Mouse (Mus musculus): ENCODE results near the gene G6pc3.
"Not testable (repeated sequence)": the region's sequence is repeated elsewhere in the genome, so short reads cannot be mapped to it uniquely, and the experiment has no call there.

G6pc3 gene

DNA sequence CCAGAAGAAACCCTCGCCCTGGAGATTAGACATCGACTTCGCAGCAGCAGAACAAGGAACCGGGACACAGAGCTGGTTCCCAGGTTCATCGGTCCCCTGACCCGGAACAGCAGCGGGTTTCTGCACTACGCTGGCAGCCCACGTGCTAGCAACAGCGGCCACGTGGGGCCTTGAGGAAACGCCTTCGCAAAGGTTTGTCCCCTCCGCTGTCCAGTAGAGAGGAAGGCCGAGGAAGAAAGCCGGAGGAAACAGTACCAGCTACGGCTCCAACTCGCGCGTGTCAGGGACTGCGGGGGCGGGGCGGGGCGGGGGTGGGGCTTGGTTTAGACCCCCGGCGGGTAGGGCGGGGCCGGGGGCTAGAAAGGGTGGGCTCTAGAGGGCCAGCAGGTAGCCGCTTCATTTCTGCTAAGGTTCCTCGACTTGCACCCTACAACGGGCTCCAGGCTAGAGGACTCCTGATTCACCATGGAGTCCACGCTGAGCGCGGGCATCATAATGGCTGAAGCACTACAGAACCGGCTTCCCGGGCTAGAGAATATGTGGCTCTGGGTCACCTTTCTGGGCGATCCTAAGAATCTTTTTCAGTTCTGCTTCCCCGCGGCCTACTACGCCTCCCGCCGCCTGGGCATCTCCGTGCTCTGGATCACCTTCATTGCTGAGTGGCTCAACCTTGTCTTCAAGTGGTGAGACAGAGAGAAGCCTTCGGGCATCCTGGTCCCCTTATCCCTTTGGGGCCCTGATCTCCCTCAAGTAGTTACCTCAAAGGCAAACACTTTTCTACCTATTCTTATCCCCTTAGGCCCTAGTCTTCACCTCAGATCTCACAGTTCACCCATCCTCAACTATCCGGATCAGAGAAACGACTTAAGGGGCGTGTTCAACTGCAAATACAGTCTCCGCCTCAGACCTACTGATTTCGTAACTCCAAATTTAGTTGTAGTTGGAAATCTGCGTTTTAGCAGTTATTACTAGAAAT, at the start of gene G6pc3:
Gene G6pc3 (plus strand): TSS at position 160 of the 976 bp plus-strand sequence.
- peak; percentile 90 for DNase-seq

DNA sequence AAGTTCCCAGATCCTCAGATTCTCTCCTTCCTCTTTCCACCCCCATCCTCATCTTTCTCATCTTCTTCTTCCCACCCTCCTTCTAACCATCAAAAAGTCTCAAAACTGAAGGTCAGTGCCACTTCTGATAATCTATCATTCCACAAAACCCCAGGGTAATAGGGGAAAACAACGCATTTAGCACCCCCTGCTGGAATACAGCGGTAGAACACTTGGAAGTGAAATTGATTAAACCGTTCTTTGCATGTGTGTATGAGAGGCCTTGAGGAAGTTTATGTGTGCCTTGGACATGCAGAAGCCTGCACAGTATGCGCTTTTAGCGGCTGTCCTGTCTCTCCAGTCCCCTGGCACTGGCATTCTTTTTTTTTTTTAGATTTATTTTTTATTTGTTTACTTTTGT, 48.9 kb upstream of the G6pc3 start:
- peak; percentile 71 for DNase-seq

DNA sequence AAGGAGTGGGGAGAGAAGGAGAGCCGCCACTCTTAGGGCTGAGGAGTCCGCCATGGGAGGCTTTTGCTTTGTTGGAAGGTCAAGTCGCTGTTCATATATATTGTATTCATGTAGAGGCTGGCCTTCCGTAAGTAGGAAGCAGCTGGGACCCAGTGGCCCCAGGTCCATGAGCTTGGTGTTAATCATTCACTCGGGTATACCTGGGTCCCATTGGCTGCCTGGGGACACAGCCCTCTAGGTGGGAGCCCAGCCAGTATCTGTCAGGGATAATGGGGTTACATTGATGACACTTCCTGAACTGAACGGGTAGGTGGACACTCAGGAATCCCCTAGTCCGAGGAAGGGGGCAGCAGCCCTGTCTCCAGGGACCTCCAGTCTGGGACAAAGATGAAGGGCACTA, 47.1 kb upstream of the G6pc3 start:
- DNase-seq = no peak

DNA sequence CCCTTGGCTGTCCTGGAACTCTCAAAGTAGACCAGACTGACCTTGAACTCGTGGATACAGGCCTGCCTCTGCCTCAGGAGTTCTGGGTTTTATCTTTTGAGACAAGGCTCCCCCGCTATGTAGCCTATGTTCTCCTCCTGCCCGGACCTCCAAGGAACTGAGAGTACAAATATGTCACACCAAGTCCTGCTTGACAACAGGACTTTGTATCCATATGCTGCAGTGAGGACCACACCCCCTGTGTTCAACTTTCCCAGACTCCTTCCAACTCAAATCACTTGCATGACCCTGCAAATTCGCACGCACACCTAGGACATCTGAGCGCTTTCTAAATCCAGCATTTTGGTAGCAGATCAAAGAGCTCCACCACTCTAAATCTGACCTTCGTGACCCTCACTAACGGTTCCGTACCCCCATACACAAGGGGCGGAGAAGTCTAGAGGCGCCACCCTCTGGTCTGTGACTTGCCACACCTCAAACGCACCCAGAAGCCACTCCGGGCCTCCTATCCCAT, 44.4 kb upstream of the G6pc3 start:
- no peak for DNase-seq

DNA sequence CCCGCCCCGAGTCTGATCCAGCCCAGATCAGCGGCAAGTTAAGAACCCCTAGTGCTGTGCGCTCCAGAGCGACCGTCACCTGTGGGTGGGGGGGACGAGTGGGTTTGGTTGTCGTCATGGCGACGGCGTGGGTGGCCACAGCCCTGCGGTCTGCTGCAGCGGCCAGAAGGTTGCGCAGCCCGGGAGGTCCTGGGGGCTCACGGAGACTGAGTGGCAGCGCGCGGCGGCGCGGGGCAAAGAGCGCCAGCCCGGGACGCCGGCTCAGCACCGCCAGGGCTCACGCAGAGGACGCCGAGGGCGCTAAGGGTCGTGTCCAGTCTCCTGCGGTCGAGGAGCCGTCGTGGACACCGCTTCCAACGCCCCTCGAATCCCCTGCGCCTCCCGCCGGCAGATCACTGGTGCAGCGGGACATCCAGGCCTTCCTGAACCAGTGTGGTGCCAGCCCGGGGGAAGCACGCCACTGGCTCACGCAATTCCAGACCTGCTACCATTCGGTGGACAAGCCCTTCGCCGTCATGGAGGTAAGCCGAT, 43.9 kb upstream of the G6pc3 start, which contains the start of gene Nags:
Gene Nags (plus strand): TSS at position 43 of the 531 bp plus-strand sequence.
- DNase-seq = no peak

DNA sequence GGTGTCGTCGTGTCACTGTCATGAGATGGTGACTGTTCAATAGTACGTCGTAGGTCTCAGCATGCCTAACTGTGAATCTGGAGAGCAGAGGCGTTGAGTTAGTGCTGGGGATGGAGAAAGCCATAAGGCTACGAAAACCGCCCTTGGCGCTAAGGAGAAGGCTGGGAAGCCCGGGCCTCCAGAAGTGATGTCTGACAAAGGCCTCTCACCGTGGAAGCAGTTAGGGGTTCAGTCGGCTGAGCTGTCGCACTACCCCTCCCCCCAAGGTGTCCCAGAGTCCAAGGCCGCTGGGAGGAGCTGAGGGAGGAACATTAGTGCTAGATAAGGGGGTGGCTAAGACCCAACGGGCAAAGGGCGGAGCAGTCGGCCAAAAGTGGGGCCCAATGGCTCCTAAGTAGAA, 43.4 kb upstream of the G6pc3 start:
- no peak for DNase-seq

DNA sequence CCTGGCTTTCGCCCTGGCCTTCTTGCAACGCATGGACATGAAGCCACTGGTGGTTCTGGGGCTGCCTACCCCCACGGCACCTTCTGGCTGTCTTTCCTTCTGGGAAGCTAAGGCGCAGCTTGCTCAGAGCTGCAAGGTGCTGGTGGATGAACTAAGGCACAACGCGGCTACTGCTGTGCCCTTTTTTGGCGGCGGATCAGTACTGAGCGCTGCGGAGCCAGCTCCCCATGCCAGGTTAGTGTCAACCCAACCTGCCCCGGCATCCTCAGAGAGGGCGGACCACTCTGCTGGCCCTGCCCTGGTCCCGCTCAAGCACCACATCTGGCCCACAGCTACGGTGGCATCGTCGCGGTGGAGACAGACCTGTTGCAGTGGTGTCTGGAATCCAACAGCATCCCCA, 42.9 kb upstream of the G6pc3 start:
- no peak for DNase-seq

DNA sequence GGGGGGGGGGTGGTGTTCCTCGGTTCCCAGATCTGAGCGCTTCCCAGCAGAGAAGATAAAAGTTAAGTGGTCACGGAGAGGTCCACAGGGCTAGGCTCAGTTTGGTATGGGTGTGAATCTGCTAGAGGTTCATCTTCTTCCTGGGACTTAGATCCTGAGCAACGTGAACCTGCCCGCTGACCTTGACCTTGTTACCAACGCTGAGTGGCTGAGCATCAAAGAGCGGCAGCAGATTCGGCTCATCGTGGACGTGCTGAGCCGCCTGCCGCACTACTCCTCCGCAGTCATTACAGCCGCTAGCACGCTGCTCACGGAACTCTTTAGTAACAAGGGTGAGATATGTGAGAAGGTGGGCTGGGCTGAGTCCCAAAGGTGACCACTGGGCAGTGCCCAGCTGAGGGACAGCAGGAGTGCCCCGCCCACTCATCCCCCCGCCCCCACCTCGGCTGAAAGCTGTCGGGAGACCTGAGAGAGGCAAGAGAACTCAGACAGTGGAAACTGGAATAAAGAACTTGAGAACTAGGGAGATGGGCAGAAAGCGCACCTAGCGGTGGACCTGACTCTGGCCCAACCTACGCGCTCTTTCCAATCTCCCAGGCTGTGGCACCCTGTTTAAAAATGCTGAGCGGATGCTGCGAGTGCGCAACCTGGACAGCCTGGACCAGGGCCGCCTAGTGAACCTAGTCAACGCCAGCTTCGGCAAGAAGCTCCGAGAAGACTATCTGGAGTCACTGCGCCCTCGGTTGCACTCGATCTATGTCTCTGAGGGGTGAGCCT, 42.0 kb upstream of the G6pc3 start:
- DNase-seq = no peak

DNA sequence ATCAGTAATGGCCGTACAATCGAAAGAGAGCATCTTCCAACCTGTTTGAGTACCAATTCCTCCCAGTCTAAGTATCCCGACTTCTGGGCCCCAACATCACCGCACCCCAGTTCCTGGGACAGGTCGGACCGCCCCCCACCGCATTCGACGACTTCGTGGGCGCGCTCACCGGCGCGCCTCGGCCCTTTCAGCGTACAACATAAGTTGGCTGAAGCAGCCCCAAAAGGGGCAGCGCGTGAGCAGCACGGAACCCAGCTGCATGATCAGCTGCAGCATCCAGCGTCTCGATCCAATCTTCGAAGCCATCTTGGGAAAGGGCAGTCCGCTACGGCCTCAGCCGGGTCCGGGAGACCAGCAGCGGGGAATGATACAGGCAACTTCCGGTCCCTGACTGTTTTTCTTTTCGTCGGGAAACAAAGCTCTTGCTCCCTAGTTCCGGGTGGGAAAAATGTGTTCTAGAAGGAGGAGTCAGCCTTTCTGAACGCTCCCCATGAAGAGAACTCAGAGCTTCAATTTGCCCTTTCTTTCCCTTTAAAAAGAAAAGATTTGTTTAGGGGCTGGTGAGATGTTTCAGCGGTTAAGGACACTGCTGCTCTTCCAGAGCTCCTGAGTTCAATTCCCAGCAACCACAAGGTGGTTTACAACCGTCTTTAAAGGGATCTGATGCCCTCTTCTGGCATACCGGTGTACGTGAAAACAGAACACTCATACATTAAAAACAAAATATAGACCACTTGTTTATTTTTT, 33.2 kb upstream of the G6pc3 start, which contains the start of gene Tmem101:
Gene Tmem101 (minus strand): TSS at position 366 of the 747 bp plus-strand sequence.
- peak; percentile 89 for DNase-seq

DNA sequence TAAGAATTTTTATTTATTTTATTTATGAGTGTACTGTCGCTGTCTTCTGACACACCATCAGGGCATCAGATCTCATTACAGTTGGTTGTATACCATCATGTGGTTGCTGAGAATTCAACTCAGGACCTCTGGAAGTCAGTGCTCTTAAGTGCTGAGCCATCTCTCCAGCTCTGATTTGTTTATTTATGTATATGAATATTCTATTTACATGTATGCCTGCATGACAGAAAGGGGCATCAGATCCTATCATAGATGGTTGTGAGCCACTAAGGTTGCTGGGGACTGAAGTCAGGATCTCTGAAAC, 32.7 kb upstream of the G6pc3 start:
- DNase-seq = no peak

DNA sequence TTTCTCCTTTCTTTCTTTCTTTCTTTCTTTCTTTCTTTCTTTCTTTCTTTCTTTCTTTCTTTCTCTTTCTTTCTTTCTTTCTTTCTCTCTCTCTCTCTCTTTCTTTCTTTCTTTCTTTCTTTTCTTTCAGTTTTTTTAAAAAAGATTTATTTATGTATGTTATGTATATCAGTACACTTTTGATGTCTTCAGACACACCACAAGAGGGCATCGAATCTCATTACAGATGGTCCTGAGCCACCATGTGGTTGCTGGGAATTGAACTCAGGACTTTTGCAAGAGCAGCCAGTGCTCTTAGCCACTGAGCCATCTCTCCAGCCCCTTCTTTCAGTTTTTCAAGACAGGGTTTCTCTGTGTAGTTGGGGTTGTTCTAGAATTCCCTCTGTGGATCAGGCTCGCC, 31.4 kb upstream of the G6pc3 start:
- not testable (repeated sequence) for DNase-seq

DNA sequence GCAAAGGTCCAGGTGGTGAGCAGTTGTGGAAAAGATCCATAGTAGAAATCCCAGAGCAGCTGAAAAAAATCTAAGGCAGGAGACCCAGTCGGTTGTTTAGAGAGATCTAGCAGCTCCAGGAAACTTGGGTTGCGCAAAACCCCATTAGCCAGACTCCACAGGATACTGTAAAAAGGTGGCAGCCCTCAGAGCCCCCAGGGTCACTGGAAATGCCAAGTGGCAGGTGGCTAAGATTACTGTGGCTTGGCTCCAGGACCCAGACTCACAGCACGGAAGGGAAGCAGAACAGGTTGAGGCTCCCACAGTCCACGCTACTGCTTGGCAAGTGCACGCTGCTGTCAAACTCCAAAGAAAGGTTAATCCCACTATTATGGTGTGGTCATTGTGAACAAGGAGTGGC, 29.6 kb upstream of the G6pc3 start:
- peak; percentile 79 for DNase-seq

DNA sequence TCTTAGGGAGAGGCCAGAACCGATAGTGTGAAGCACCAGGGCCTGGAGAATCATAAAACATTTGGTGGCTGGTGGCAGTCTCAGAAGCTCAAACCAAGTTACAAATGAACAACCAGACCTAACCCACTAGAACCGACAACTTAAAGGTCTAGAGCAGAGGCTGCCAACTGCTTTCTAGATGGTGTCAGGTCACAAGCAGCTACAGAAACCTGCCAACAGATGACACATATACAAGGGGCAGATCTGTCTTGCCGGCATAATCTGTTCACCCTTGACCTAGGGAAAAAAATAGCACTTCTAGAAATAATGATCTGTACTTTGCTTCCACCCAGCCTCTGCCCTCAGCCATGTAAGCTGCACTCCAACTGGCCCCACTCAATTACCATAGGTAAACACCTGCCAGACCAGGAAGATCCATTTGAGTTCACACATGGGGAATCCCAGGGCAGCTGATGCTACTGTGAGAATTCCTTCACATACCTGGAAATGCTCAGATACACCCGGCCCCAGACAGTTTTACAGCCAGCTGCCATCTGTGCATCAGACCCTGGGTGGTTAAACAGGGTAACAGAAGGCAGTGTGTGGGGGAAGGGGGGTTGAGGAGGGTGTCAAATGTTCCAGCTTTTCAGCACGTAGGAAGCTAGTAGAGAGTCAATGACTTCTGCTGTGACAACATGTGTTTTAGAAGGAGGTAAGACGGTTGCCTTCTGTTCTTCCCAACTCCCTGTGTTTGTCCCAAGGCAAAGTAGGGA, 23.3 kb upstream of the G6pc3 start:
- DNase-seq = peak; percentile 76

DNA sequence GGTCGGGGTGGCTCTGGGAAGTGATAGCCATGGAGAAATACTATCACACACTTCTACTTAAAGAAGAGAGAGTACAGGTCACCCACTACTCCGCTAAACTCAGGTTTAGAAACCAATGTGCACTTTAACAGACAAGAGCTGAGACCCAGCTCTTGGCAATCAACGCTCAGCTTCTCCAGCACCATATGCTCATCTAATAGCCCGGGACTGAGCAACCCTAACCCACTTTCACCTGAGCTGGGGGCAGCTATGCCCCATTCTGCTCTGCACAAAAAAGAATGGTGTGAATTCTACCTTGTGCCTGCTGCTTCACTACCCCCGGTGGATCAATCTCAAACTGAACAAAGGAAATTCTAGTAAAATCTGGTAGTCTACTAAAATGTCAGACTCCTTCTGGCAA, 21.9 kb upstream of the G6pc3 start:
- DNase-seq = no peak

DNA sequence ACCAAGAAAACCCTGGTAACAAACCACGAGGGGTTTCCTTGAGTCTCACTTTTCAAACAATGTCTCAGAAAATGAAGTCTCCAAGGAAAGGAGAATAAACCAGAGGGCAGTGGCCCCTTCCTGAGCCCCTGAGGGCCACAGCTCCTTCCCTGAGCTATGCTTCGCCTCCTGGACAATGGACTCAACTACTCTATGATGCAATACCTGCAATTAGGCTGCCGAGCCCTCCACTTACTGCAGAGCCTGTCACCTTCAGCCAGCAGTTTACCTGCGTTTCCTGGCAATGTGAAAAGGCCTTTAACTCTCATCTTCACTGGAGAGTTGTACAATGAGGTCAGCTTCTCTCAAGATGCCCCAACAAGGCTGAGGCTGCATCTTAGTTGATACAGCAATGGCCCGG, 20.7 kb upstream of the G6pc3 start:
- no peak for DNase-seq

DNA sequence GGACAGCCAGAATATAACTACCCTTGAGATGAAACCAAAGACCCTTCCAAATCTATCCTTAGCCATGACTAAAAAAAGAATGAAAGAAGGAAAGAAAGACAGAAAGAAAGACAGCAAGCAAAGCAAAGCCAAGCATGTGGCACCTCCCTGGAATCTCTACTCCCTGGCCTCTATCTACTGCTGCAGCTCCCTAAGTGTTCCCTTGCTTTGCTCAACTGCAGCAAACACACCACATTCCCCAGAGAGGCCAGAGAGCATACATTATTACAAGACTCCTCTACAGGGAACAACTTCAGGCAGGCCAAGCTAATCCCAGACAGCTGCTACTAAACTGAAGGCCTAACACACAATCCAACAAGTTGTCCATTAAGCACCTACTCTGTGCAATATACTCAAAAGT, 9.6 kb upstream of the G6pc3 start:
- no peak for DNase-seq

DNA sequence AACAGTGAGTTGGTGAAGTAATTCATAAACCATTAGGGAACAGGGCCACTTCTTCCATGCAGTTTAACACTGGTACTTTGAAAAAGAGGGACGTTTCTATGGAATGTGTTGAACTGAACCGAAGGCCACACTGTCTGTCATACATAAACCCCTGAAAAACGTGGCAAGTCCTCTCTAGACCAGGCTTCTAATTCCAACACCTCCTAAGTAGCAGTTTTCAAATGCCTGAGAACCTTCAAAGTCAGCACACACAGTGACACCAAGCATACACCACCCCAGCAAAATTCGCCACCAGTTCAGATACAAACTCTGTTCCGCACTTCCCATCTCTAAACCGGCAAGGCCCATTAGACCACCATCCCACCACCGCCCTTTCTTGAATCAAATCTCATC, 5.2 kb upstream of the G6pc3 start:
- no peak for DNase-seq

DNA sequence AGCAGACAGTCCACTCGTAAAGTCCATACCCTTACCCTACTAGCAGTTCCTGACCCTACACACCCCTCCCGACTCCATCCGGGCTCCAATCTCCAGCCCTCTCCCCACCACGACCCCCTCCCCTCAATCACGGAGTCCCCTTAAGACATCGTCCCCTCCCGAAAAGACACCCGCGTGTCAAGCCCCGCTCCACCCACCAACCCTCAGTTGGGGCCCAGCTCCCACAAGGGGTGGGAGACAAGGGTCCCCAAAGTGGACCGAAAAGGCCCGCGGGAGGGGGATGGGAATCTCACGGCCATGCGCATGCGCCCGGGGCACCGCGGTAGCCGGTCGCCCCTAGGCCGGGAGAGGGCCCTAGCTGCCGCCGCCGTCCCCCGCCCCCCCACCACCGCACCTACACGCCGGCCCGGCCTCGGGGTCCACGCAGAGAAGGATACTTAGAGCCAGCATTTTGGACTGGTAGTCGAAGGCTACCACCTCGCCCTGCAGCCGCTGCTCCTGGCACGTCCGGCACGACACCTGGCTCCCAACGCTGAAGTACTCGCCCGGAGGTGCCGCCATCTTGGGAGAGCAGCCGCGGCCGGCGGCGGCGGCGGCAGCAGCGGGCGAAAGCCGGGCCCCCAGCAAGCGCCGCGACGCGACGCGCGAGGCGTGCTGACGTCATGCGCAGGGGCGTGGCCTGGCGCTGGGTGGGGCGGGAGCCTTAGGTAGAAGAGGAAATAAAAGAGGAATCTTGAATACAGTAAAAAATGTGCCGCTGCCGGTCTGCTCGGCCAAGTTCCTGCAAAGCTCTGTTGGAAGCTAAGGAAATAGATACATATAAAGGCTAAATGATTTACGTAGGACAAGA, 4.5 kb upstream of the G6pc3 start, which contains the start of gene Lsm12:
Gene Lsm12 (minus strand): TSS at position 651 of the 850 bp plus-strand sequence.
- peak; percentile 95 for DNase-seq

DNA sequence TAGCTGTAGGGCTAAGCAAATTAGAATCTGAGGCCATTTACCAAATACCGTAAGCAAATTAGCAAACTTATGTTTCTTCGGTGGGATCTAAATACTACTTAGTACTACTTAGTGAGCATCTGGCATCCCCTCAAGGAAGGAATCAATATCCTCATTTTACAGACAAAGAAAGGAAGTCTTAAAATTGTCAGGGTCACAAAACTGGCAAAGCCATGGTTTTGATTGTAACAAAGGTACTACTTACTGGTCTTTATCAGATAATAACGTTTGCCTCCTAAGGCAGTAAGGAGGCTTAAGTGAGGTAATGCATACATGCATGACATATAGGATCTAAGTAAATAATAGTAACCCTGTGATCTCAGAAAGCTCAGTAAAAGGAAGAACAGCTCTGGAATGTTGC, 3.7 kb upstream of the G6pc3 start:
- no peak for DNase-seq

DNA sequence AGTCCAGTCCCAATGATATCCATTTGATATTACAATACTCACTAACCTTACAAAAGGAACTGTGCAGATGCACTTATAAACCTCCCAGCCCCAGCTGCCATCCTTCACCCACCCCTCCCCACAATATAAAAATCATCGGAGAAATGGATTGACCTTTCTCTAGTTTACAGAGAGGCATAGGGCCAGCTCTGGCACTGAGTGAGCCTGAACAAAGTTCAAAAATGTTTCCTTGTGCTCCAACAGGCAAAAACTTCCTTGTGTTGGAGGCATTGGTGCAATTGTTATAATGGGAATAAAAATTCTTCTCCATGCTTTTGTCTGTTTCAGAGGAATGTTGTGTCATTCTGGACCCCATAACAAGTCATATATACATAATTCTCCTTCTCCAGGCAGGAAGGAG, 3.2 kb upstream of the G6pc3 start:
- DNase-seq = no peak

DNA sequence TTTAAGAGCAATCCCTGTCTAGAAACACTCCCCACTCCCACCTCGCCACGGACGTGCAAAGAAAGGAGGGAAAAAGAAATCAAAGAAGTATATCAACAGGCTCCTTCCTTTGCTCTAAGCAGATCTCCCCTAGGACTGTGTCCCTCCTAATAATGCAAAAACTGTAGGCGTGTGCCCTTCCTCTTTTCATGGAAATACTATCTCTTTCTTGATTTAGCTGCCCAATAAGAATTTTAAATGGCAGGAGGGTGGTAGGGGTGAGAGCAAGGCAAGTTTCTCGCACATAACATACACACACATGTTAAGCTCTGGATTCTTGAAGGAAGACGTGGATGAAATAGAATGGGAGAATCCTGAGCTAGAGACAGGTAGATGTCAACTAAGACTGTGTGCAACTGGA, 440 bp upstream of the G6pc3 start:
- DNase-seq = no peak

Data from cerebellum, adult 9-10 months (tissue).